Mouse (Mus musculus): ENCODE measurements around the gene B3gnt2.

B3gnt2 gene

DNA sequence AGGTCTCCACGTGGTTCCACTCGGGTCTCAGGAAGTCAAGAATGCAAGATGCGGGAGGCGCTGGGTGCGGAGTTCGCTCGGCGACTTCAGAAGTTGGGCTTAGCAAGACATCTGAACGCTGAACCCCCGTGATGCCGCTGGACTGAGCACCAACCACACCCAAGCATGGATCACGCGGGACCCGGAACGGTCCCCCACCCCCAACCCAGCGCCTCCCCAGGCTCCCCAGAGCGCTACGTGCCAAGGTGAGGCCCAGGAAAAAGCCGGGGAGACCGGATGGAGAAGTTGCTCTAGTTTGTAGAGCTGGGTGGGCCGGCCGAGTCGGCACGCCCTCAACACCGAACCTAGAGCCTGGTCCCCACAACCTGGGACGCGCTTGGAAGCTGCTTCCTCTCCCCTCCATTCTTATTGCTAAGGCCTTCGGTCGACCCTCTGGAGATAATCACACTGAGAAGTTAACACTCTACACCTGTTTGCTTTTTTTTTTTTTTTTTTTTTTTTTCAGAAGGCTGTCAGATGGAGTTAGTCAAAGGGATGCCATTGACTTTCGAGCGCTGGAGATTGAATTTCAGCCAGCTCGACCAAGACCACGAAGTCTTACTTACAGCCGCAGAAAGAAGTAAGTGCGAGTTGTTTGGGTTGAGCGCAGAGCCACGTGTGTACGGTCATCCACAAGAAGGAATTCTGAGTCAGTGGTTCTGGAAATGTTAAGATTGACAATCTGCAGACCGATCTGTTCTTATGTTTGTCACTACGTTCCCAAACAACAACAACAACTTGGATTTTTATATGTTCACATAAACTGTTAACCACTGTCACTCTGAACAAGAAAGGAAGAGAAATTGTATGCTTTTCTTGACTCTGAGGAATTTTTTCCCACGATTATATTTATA is at the start of gene B3gnt2:
Gene B3gnt2 (minus strand): TSS at position 627 of the 893 bp plus-strand sequence.
- DNase-seq (ENCODE audit: low spot score) = no peak

DNA sequence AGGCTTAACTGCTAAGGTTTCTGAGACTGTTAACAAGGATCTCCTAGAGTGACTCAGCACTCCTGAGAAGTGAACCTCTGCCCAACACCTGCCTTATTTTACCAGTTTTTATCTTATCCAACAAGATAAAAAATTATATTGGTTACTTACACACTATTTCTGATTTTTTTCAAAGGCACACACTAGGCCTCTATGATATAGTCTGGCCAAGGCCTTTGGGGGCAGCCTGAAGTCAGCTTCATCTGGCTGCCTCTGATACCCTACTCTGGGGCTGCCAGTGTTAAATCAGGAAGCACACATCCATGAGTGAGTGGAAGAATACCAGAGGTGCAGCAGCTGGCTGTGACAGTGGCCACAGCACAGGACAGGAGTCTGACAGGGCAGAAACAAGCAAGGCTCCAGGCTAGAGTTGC is 45.7 kb upstream of the B3gnt2 start:
- no peak for DNase-seq (ENCODE audit: low spot score)

DNA sequence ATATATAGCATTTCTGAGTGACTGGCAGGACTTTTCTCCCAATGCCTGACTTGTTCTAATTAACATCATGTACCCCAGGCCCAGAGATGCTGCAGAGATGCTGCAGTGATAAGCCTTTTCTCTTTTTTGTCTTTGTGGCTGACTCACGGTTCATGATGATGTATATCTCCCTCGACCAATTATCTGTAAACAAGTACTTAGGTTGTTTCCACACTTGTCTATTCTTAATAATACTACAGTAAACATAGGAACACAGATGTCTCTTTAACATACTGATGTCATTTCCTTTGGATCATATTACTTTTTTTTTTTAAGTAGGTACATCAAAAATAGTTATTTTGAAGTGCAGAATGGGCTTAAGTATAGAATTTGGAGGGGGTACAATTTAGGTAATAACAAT is 42.2 kb upstream of the B3gnt2 start:
- no peak for DNase-seq (ENCODE audit: low spot score)

DNA sequence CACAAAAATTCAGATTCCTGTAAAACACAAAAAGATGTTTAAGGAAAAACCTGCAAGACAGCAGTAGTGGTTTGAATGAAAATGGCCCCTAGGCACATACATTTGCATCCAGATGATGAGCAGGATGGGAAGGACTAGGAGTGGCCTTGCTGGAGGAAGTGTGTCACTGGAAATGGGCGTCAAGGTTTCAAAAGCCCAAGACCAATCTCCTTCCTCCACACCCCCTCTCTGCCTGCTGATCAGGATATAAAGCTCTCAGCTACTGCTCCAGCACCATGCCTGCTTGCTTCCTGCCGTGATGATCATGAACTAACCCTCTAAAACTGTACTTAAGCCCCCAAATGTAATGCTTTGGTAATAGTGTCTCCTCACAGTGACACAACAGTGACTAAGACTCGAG is 39.3 kb upstream of the B3gnt2 start:
- no peak for DNase-seq (ENCODE audit: low spot score)

DNA sequence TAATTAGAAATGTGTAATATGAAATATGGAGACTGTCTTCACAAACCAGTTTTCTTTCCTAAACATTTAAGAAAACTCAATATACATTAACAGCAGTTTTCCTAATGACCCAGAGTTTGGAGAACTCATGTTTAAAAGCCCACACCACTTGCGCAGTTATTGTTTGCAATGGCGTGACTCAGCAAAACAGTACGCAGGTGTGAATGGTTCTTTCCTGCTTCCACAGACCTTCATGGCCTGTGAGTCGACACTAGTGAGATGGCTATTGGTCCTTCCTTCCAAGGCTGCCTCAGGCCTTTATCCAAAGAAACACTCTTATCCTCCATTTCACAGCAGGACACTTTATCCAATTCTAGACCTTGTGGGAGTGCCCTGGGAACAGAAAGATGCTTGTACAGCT is 36.9 kb upstream of the B3gnt2 start:
- DNase-seq (ENCODE audit: low spot score) = no peak

DNA sequence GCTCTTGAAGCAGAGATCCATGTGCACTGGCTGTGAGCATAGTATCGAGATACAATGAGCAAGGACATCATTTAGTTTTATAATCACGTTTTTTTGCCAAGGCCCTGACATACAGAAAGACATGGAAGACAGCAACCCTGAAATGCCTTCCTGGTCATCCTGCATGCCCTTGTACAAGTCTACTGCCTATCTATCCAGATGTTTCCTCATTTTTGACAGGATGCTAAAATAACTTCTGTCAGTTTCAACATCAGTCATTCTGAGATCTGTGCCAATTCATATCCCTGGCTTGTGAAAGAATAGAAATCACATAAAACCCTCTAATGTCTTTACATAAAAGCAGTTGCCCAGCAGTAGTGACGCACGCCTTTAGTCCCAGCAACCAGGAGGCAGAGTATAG is 36.4 kb upstream of the B3gnt2 start:
- DNase-seq (ENCODE audit: low spot score) = no peak

DNA sequence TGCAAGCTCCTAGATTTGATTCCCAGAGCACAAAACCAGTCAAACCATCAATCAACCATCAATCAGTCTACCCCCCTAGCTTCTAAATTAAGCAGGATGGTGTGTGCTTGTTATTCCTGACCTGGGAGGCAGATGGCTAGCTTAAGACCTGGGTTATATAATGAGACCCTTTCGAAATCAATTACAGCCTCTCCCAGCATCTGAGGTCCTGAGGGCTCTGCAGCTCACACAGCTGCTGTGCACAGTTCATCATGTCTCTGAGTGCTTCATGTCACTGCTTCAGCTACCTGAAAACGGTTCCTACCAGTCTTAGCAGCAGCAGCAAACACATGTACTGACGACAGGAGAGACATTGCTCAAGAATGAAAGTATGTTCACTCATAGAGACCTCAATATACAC is 32.3 kb upstream of the B3gnt2 start:
- DNase-seq (ENCODE audit: low spot score) = no peak

DNA sequence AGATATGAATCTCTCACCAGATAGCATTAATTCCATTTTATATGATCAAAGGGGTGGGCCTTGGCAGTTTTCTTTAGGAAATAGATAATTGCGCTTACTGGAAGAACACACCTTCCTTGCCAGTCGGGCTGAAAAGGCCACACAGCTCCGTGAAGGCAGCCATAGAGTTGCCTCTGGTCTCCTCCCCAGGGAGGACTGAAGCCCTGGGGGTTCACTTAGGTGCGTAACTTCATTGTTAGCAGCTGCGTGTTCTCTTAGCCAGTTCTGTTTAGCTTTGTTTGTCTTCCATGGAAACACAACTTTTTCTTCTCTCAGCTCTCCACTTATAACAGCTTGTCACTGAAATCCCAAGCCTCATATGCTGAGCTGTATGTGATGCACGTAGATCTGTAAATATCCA is 31.7 kb upstream of the B3gnt2 start:
- no peak for DNase-seq (ENCODE audit: low spot score)

DNA sequence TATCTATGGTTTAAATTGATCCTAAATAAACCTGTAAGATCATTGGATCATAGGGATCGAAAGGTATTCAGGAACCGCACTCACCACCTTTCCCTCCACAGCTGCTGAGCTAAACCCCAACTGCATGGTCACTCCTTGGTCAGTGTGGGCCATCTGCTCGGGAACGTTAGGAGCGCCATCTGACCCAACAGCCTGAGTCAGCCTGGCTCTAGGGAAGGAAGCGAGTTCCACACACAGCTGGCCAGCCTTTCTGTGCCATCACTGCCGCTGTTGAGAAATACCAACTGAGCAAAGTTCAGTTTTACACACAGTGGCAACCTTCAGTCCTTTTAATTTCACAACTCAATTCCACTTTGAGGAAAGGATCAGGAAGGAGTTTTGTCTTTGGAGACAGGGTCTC is 31.1 kb upstream of the B3gnt2 start:
- no peak for DNase-seq (ENCODE audit: low spot score)

DNA sequence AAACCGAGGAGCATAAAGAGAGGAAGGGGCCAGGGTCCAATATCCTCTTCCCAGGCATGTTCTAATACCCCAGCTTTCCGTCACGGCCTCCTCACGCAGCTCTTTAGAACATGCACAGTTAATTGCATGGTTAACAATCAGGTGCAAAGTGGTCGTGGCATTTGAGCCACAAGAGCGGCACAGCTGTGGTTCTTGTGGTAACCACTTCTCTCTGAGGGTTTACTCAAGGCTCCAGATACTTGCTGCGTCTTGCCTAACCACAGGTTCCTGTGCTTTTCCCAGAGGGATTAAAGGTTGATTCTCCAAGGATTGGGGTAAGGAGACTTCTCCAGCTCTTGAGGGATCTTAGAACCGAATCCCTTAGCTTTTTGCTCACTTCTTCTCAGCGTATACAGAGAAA is 30.5 kb upstream of the B3gnt2 start:
- DNase-seq (ENCODE audit: low spot score) = no peak

DNA sequence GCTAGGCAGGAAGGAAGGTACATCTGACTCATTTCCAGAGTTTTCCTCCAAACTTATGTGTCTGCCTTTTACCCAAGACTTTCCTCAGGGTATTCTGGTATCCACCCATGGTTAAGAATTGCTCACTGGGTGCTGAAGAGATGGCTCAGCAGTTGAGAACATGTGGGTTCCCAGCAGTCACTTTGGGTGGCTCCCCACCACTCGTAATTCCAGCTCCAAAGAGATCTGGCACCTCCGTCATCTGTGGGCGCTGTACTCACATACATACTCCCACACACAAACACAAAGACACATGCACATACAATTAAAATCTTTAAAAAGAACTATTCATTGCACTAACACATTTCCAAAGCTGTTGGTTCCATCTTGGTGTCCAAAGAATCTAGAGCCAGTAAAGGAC is 28.5 kb upstream of the B3gnt2 start:
- no peak for DNase-seq (ENCODE audit: low spot score)

DNA sequence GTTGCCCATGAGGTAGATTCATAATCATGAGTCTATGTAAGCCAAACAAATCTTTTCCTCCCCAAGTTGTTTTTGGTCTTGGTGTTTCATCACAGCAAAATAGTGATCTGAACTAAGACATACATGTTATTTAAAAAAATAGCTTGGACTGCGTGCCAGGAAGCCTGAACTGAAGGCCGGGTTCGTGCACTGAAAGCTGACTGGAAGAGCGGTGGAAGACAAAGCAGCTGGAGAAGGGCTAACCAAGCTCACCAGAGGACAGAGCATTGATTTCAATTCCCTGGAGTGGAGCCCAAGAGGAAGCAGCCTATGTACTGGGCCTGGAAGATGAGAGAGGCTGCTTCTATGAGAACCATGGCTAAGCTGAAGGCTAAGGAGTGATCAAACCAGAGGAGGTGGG is 26.2 kb upstream of the B3gnt2 start:
- no peak for DNase-seq (ENCODE audit: low spot score)

DNA sequence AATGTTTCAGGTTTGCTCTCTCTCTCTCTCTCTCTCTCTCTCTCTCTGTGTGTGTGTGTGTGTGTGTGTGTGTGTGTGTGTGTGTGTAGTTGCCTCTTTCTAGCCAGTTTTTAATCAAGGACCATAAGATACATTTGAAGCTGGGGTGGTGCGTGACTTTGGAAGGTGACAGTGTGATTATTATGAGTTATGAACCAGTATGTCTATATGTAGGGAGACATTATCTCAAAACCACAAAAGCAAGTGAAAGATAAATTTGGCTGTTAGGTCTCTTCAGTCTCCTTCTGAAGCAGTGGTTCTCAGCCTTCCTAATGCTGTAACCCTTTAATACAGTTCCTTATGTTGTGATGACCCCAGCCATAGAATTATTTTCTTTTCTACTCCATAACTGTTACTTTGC is 24.6 kb upstream of the B3gnt2 start:
- DNase-seq (ENCODE audit: low spot score) = no peak

DNA sequence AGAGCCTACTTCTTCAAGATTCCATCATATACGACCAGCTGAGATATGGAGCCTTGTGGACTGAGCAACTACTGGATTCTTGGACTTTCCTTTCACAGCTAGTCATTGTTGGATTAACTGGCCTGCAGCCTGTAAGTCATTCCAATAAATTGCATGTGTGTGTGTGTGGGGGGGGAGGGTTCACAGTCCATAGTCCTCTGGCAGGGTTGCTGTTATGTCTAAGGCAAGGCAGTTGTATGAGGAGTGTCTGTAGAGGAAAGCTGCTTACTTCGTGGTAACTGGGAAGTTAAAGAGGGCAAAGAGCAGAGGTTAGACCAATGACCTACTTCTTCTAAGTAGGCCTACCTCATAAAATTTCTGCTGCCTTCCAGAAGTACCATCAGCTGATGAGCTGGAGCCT is 22.9 kb upstream of the B3gnt2 start:
- DNase-seq (ENCODE audit: low spot score) = no peak

DNA sequence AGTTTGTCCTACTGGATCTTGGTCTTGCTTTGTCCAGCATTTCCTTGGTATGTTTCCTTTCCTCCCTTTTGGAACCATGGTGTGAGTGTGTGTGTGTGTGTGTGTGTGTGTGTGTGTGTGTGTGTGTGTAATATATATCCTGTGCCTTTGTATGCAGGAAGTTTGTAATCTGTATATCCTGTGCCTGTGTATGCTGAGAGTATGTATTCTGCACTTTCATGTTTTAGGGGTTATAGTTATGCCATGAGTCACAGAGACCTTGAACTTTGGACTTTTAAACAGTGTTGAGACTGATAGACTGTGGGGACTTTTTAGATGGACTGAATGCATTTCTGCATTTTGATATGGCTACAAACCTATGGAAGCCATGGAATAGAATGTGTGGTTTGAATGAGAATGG is 22.2 kb upstream of the B3gnt2 start:
- DNase-seq (ENCODE audit: low spot score) = no peak

DNA sequence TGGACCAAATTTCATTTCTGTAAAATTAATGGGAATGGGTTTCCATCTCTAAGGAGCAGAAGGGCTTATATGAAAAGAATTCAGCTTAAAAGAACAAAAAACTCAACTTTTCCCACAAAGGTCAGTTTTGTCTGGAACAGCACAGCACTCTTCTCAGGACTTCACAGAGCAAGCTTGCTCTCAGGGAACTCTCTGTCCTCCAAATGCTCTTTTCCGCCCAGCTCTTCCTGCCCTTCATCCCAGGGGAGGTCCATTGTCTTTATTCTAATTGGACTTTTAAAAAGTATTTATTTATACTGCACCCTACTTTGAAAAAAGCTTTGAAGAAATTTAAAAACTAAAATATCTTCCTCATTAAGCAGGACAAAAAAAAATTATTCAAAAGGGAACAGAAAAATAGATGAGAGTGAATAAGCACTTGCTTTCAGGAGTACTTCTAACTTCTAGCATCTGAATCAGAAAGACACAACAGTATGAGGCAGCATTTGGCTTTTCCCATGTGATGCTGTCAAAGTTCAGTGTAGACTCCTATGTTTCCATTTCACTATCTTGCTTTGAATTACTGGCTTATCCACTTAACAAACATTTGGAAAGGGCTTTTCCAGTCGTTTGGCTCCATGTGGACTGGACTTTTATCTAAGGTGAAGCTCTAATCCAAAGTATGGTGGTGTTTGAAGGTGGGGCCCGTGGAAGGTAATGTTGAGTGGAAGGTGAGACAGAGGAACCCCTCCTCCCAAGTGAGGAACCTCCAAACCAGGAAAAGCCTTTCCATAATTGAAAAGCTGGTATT is 19.8 kb upstream of the B3gnt2 start:
- no peak for DNase-seq (ENCODE audit: low spot score)

DNA sequence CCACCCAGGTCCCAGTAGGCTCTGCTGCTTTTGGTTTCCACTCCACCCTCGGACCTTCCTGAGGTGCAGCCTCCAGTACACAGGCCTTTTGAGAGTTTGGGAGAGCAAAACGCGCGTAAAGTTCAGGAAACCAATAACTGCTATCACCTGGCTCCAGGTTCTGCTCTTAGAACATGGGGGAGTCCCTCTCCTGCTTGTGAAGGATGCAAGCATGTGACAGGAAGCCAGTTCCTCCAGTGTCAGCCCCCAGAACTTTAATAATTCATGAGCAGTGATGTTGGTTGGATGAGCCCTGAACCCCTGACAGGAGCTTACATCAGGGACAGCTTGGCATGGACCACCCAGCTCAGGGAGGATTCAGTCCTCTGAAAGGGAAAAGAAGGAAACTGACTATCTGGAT is 18.9 kb upstream of the B3gnt2 start:
- DNase-seq (ENCODE audit: low spot score) = no peak

DNA sequence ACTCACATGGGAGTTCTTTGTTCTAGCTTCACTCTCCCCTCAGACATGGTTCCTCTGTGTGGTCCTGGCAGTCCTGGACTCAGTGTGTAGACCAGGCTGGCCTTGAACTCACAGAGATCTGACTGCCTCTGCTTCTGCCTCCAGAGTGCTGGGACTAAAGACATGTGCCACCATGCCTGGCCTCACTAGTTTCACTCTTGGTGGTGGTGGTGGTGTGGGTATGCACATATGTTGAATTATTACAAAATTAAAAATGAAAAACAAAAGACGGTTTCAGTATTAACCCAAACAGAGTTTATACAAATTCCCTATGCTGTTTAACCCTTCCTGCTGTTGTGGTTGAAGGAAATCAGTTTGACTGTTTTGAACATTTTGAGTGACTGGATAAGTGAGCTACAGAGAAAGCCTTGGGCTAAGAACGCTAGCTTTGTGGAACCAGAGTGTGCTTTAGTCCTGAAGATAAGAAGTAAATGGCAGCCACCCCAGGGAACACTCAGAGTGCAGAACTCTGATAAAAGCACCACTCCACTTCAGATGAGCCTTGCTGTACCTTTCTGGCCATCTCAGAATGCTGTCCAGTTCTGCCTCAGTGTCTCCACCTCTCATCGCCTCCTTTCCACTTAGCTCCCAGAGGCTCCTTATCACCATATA is 16.0 kb upstream of the B3gnt2 start:
- DNase-seq (ENCODE audit: low spot score) = no peak

DNA sequence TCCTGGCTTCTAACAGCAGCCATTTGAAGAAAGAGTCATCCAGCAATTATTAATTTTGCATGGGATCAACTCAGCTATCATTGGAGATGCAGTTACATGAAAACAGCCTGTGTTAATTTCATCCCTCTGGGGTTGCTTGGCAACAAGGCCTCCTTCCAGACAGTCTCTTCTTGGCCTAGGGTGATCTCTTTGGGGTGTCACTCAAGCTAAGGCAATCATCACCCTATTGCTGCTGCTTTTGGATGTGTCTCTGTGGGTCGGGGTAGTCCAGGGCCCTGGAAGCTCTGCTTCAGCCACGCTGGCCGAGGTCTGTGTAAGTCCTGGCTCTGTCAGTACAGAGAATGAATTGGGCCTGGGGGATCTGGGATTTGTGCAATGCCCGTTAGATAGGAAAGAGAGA is 14.5 kb upstream of the B3gnt2 start:
- no peak for DNase-seq (ENCODE audit: low spot score)

DNA sequence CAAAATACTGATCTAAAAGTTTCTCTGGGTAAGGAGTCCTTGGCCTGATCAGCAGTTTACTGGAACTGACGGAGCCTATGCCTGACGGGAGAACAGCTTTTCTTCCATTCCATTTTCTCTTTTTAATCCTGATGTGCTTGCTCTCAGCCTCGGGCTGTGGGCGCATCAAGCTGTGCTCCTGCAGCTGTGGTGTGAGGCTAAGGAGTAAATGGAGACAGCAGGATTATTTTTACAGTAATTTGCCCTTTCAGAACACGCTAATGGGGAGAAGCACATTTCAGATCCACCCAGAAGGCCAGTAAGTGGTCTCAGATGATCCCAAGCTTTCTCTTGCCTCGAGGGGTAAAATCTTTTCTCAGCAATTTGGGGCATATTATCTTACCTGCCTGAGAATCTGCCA is 14.0 kb upstream of the B3gnt2 start:
- DNase-seq (ENCODE audit: low spot score) = no peak

DNA sequence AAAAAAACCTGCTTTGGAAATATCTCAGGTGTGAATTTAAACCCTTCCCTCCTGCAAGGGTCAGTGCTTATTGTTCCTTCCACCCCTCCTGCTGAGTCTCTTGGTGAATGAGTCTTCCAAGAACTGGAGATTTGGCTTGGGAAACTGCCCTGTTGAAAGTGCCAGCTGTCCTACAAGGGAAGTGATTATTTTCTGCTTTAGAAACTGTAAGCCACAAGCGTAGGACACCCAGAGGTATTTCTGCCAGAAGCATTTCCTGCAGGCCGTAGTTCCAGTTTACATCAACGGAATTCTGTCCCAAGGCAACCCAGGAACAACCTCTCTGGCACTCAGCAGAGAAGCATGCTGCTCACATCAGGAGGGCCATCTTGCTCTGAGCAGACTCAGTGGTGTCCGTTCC is 12.6 kb upstream of the B3gnt2 start:
- DNase-seq (ENCODE audit: low spot score) = no peak

DNA sequence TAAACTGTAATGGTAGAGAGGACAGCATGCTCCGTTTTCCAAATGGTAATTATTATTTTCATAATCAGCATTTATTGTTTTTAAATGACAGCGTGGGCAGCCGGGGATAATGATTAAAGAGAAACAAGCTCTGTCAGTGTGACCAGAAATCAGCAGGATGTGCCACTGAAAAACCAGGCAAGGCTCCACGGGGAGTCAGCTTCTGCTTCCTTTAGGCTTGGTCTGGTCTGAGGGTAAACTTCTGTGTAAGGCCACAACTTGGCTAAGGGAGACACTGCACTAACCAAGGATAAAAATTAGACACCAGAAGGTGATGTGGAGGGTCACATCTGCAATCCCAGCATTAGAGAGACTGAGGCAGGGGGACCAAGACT is 11.5 kb upstream of the B3gnt2 start:
- DNase-seq (ENCODE audit: low spot score) = no peak

Measured in urinary bladder, postnatal 10 days (tissue).